Mouse (Mus musculus): ENCODE results near the gene H2al1i. TPM values are rescaled to one million over a fixed set of nuclear protein-coding genes. Genes with fewer than 3 reads are reported as not detected.

Gene H2al1i
- total RNA-seq, 2 experiments from 2014 or later = not detected

Other genes starting within 250 kb of the H2al1i start
- not detected for gene H2al1a, start 25.4 kb upstream of the H2al1i start, total RNA-seq (2021)
- gene H2al1b, start 22.2 kb upstream of the H2al1i start, total RNA-seq (2021) = not detected
- gene H2al1c, start 19.0 kb upstream of the H2al1i start, total RNA-seq (2021) = not detected
- gene H2al1d, start 15.8 kb upstream of the H2al1i start, total RNA-seq (2021) = not detected
- not detected for gene H2al1e, start 12.7 kb upstream of the H2al1i start, total RNA-seq (2021)
- gene H2al1f, start 9.5 kb upstream of the H2al1i start, total RNA-seq (2021) = not detected
- not detected for gene H2al1g, start 6.4 kb upstream of the H2al1i start, total RNA-seq (2021)
- not detected for gene H2al1h, start 3.2 kb upstream of the H2al1i start, total RNA-seq (2021)
- gene H2al1j, start 3.2 kb downstream of the H2al1i start, total RNA-seq (2021) = not detected